Mouse (Mus musculus) megakaryocyte, embryonic 14.5 days (primary cell): ENCODE measurements around the gene Scpep1.

ENCODE experiments used
- FLI1 ChIP-seq: IDR thresholded peaks from 2 replicates; pipeline ENCODE4 v1.6.1; 2012; ENCODE audit warnings: low read length, inconsistent platforms, mixed read lengths
- GATA1 ChIP-seq: IDR thresholded peaks from 3 replicates; pipeline ENCODE4 v1.6.1; 2012; ENCODE audit warnings: mixed read lengths, low read length, inconsistent platforms, borderline replicate concordance

- no peak for TF ChIP-seq GATA1
- no peak for TF ChIP-seq FLI1
Observed at GRCm38 (mm10) chr11:89003078-89003477, 47.8 kb upstream of the Scpep1 start.
